Mouse (Mus musculus): ENCODE results near the gene Smg6.
"Not testable (repeated sequence)": the region's sequence is repeated elsewhere in the genome, so short reads cannot be mapped to it uniquely, and the experiment has no call there.

Smg6 gene

GRCm38 (mm10) chr11:74994856-74995255 lies 69.2 kb downstream of the Smg6 start:
- DNase-seq (ENCODE audit: low spot score): no peak

- no peak for DNase-seq (ENCODE audit: low spot score)
Measured at GRCm38 (mm10) chr11:74996482-74996881, 70.9 kb downstream of the Smg6 start.

GRCm38 (mm10) chr11:75000869-75001653 lies 75.4 kb downstream of the Smg6 start:
- DNase-seq (ENCODE audit: low spot score): no peak

- DNase-seq (ENCODE audit: low spot score): no peak
Measured at GRCm38 (mm10) chr11:75008270-75008669, 82.6 kb downstream of the Smg6 start.

- DNase-seq (ENCODE audit: low spot score): not testable (repeated sequence)
Measured at GRCm38 (mm10) chr11:75009537-75009936, 83.9 kb downstream of the Smg6 start.

- peak; percentile 57 for DNase-seq (ENCODE audit: low spot score)
Measured at GRCm38 (mm10) chr11:75012997-75013694, 87.5 kb downstream of the Smg6 start.

- peak; percentile 22 for DNase-seq (ENCODE audit: low spot score)
Measured at GRCm38 (mm10) chr11:75013764-75014695, 88.4 kb downstream of the Smg6 start.

GRCm38 (mm10) chr11:75014816-75015215 lies 89.2 kb downstream of the Smg6 start:
- DNase-seq (ENCODE audit: low spot score): no peak

GRCm38 (mm10) chr11:75015453-75015871 lies 89.8 kb downstream of the Smg6 start:
- DNase-seq (ENCODE audit: low spot score): no peak

- DNase-seq (ENCODE audit: low spot score): no peak
Measured at GRCm38 (mm10) chr11:75016309-75016860, 90.8 kb downstream of the Smg6 start.

GRCm38 (mm10) chr11:75017831-75018230 lies 92.2 kb downstream of the Smg6 start:
- DNase-seq (ENCODE audit: low spot score): no peak

- no peak for DNase-seq (ENCODE audit: low spot score)
Measured at GRCm38 (mm10) chr11:75026977-75027376, 101.4 kb downstream of the Smg6 start.

- no peak for DNase-seq (ENCODE audit: low spot score)
Measured at GRCm38 (mm10) chr11:75027616-75028015, 102.0 kb downstream of the Smg6 start.

- DNase-seq (ENCODE audit: low spot score): no peak
Measured at GRCm38 (mm10) chr11:75031251-75031650, 105.6 kb downstream of the Smg6 start.

- no peak for DNase-seq (ENCODE audit: low spot score)
Measured at GRCm38 (mm10) chr11:75032946-75033345, 107.3 kb downstream of the Smg6 start.

- DNase-seq (ENCODE audit: low spot score): no peak
Measured at GRCm38 (mm10) chr11:75033581-75034067, 108.0 kb downstream of the Smg6 start.

- DNase-seq (ENCODE audit: low spot score): no peak
Measured at GRCm38 (mm10) chr11:75034104-75034503, 108.5 kb downstream of the Smg6 start.

GRCm38 (mm10) chr11:75044333-75044732 lies 118.7 kb downstream of the Smg6 start:
- DNase-seq (ENCODE audit: low spot score): no peak

GRCm38 (mm10) chr11:75045822-75046221 lies 120.2 kb downstream of the Smg6 start:
- DNase-seq (ENCODE audit: low spot score): no peak

- no peak for DNase-seq (ENCODE audit: low spot score)
Measured at GRCm38 (mm10) chr11:75046638-75047037, 121.0 kb downstream of the Smg6 start.

GRCm38 (mm10) chr11:75047066-75047465 lies 121.4 kb downstream of the Smg6 start:
- peak; percentile 39 for DNase-seq (ENCODE audit: low spot score)

All from embryo, embryonic 10.5 days (tissue).